9 mouse cellular contexts compared by ENCODE assay signal in genomic region chr4:140987476-140987875, GRCm38 (mm10). TPM values are rescaled to one million over a fixed set of nuclear protein-coding genes. Genes with fewer than 3 reads are reported as not detected.
DNase-seq lines count a peak whose midpoint lies in the region; ATAC-seq lines count a peak whose summit lies in the region.
"Had no signal": no experiment of that assay in that cellular context is flagged by ENCODE, and none has a peak within 500 bp of the region (broad histone marks: within the 10 kb centered on the region; RNA-seq: fewer than 3 reads in every experiment).

No protein-coding gene starts in this region.

- WGBS in heart, embryonic 10.5 days: 30% methylated on average over 7 of the region's 7 CpGs
- 34% methylated on average over 7 of the region's 7 CpGs for WGBS in forebrain, embryonic 16.5 days
- WGBS in liver, embryonic 16.5 days (ENCODE audit: insufficient replicate concordance): 3% methylated on average over 7 of the region's 7 CpGs

- DNase-seq in heart, embryonic 10.5 days (ENCODE audit: low spot score): no peak
- DNase-seq in heart, postnatal 4 days: no peak
- no peak for DNase-seq in adrenal gland, postnatal 10 days
- DNase-seq in cerebellum, postnatal 25 days: no peak
- no peak for DNase-seq in ovary, postnatal 36 days (ENCODE audit: low spot score)

- H3K27me3 ChIP-seq in heart, embryonic 10.5 days (ENCODE audit: insufficient read depth, poor library complexity, severe bottlenecking): no peaks in the 10 kb centered on the region
- no peaks in the 10 kb centered on the region for H3K27me3 ChIP-seq in forebrain, embryonic 16.5 days (replicated peaks; ENCODE audit: control insufficient read depth, insufficient read depth, low read length)
- H3K27me3 ChIP-seq in liver, embryonic 16.5 days (ENCODE audit: control insufficient read depth, insufficient read depth, low read depth, low read length): no peaks in the 10 kb centered on the region
- H3K27me3 ChIP-seq: Patski had no signal

- H3K4me1 ChIP-seq in heart, embryonic 10.5 days: peaks cover 48% of the 10 kb centered on the region
- peaks cover 33% of the 10 kb centered on the region for H3K4me1 ChIP-seq in forebrain, embryonic 16.5 days (replicated peaks; ENCODE audit: control insufficient read depth, insufficient read depth, low read length)
- peaks cover 25% of the 10 kb centered on the region for H3K4me1 ChIP-seq in liver, embryonic 16.5 days (ENCODE audit: control insufficient read depth, low read depth, low read length)

- ATAC-seq in CD4-positive, CD25-positive, alpha-beta regulatory T cell, adult 4 months: peak; percentile 40
- peak; percentile 2; the same call in 1 of the 2 replicates for ATAC-seq in forebrain, embryonic 16.5 days
- no peak for ATAC-seq in liver, embryonic 16.5 days (ENCODE audit: low read depth)

- H3K4me2 ChIP-seq in forebrain, embryonic 16.5 days (ENCODE audit: low read length): peak overlapping the region; percentile 55
- H3K4me2 ChIP-seq in liver, embryonic 16.5 days (ENCODE audit: low read depth, low read length): peak overlapping the region; percentile 97

- peak overlapping the region; percentile 92 for H3K27ac ChIP-seq in heart, embryonic 10.5 days
- no peak overlapping the region for H3K27ac ChIP-seq in forebrain, embryonic 16.5 days (ENCODE audit: low read length)
- no peak overlapping the region for H3K27ac ChIP-seq in liver, embryonic 16.5 days (ENCODE audit: low read length)

- H3K9me3 ChIP-seq in heart, embryonic 10.5 days: no peaks in the 10 kb centered on the region
- no peaks in the 10 kb centered on the region for H3K9me3 ChIP-seq in forebrain, embryonic 16.5 days (ENCODE audit: control insufficient read depth, low read length)
- H3K9me3 ChIP-seq in liver, embryonic 16.5 days (replicated peaks; ENCODE audit: control insufficient read depth, low read length): no peaks in the 10 kb centered on the region

- H3K4me3 ChIP-seq in heart, embryonic 10.5 days: peak overlapping the region; percentile 95
- peak overlapping the region; percentile 84 for H3K4me3 ChIP-seq in forebrain, embryonic 16.5 days (replicated peaks; ENCODE audit: low read length)
- peak overlapping the region; percentile 78 for H3K4me3 ChIP-seq in liver, embryonic 16.5 days (ENCODE audit: low read depth, low read length)

- H3K36me3 ChIP-seq in heart, embryonic 10.5 days: peaks cover 17% of the 10 kb centered on the region
- peaks cover under 1% of the 10 kb centered on the region; the same call in 1 of the 2 replicates for H3K36me3 ChIP-seq in forebrain, embryonic 16.5 days (ENCODE audit: control insufficient read depth, insufficient read depth)
- no peaks in the 10 kb centered on the region for H3K36me3 ChIP-seq in liver, embryonic 16.5 days (ENCODE audit: control insufficient read depth, insufficient read depth)

- H3K9ac ChIP-seq in forebrain, embryonic 16.5 days (replicated peaks; ENCODE audit: low read depth, low read length): peak overlapping the region; percentile 93
- no peak overlapping the region; the same call in 1 of the 2 replicates for H3K9ac ChIP-seq in liver, embryonic 16.5 days (ENCODE audit: low read depth, low read length)

RNA-seq across cellular contexts. Expression of gene Atp13a2, which starts 0.8 kb away (rescaled TPM):
- 34.9 and 37.8 TPM in 2 replicates for polyA plus RNA-seq in heart, embryonic 10.5 days (2016; fragmentation: Nextera tagmentation; extraction: Ambion mirVana)
- total RNA-seq in heart, postnatal 4 days (2021): 10 to 100 TPM; 22.4 to 24.3 TPM
- 1 to 10 TPM; 4.0 to 5.9 TPM for polyA plus RNA-seq in CD4-positive, CD25-positive, alpha-beta regulatory T cell, adult 4 months (2017; shearing (Covaris generic))
- polyA plus RNA-seq in forebrain, embryonic 16.5 days (2015; fragmentation: Nextera tagmentation; extraction: Ambion mirVana): 126 and 142 TPM in 2 replicates
- 15.7 and 18.3 TPM in 2 replicates for polyA plus RNA-seq in liver, embryonic 16.5 days (2015; fragmentation: Nextera tagmentation; extraction: Ambion mirVana)
- total RNA-seq in adrenal gland, postnatal 10 days (2021): 10 to 100 TPM; 31.9 to 39.9 TPM

RNA-seq across cellular contexts. Expression of gene Mfap2, which starts 22.7 kb away (rescaled TPM):
- 159 and 233 TPM in 2 replicates for polyA plus RNA-seq in heart, embryonic 10.5 days (2016; fragmentation: Nextera tagmentation; extraction: Ambion mirVana)
- 10 to 100 TPM; 63.0 to 65.1 TPM for total RNA-seq in heart, postnatal 4 days (2021)
- not detected for polyA plus RNA-seq in CD4-positive, CD25-positive, alpha-beta regulatory T cell, adult 4 months (2017; shearing (Covaris generic))
- polyA plus RNA-seq in forebrain, embryonic 16.5 days (2015; fragmentation: Nextera tagmentation; extraction: Ambion mirVana): 190 and 202 TPM in 2 replicates
- 15.3 and 20.3 TPM in 2 replicates for polyA plus RNA-seq in liver, embryonic 16.5 days (2015; fragmentation: Nextera tagmentation; extraction: Ambion mirVana)
- 10 to 100 TPM; 46.9 to 50.7 TPM for total RNA-seq in adrenal gland, postnatal 10 days (2021)

RNA-seq across cellular contexts. Expression of gene Sdhb, which starts 26.5 kb away (rescaled TPM):
- 605 and 778 TPM in 2 replicates for polyA plus RNA-seq in heart, embryonic 10.5 days (2016; fragmentation: Nextera tagmentation; extraction: Ambion mirVana)
- total RNA-seq in heart, postnatal 4 days (2021): 100 to 1,000 TPM; 633 to 638 TPM
- 100 to 1,000 TPM; 250 to 293 TPM for polyA plus RNA-seq in CD4-positive, CD25-positive, alpha-beta regulatory T cell, adult 4 months (2017; shearing (Covaris generic))
- 420 and 438 TPM in 2 replicates for polyA plus RNA-seq in forebrain, embryonic 16.5 days (2015; fragmentation: Nextera tagmentation; extraction: Ambion mirVana)
- 190 and 193 TPM in 2 replicates for polyA plus RNA-seq in liver, embryonic 16.5 days (2015; fragmentation: Nextera tagmentation; extraction: Ambion mirVana)
- total RNA-seq in adrenal gland, postnatal 10 days (2021): 100 to 1,000 TPM; 722 to 784 TPM

Comparison
In these comparisons a context has a peak if more than half of its experiments do, and no peak if none do; other contexts are left out.
1. RNA of gene Mfap2, which starts 22.7 kb away (polyA plus RNA-seq): 159 to 233 TPM in heart, embryonic 10.5 days, 190 to 202 TPM in forebrain, embryonic 16.5 days and 15.3 to 20.3 TPM in liver, embryonic 16.5 days; not detected in CD4-positive, CD25-positive, alpha-beta regulatory T cell, adult 4 months; every median in the first group is over 10 times any median in the second.
2. Peak in every context shown above with its lines, with median percentiles within 50 percentile points of each other: H3K4me3 ChIP-seq.